Mouse (Mus musculus) cortical plate, adult 2 months (tissue): ENCODE measurements at regions not wholly inside any gene's neighbourhood (a gene's known extent, or its start where the extent isn't known, plus 50 kb on each side); places are given as distances from the start of the nearest gene placed in this dataset.

ENCODE experiments used
- CTCF ChIP-seq: fragments of 200-500 bp; IDR thresholded peaks from 2 replicates; pipeline ENCODE4 v1.5.1; 2011; ENCODE audit warnings: mild to moderate bottlenecking, control low read depth, low read length; ENCODE audit not compliant: insufficient read depth; ENCODE audit errors: extremely low read depth
- POLR2A ChIP-seq: fragments of 200-500 bp; IDR thresholded peaks from 2 replicates; pipeline ENCODE4 v1.6.1; 2011; ENCODE audit warnings: mild to moderate bottlenecking, low read length, control low read depth; ENCODE audit not compliant: insufficient read depth; ENCODE audit errors: extremely low read depth

- no peak for TF ChIP-seq CTCF
- no peak for TF ChIP-seq POLR2A
Measured at GRCm38 (mm10) chr10:8091871-8092552, 136.0 kb upstream of the Tab2 start.
